In the genomic region with DNA sequence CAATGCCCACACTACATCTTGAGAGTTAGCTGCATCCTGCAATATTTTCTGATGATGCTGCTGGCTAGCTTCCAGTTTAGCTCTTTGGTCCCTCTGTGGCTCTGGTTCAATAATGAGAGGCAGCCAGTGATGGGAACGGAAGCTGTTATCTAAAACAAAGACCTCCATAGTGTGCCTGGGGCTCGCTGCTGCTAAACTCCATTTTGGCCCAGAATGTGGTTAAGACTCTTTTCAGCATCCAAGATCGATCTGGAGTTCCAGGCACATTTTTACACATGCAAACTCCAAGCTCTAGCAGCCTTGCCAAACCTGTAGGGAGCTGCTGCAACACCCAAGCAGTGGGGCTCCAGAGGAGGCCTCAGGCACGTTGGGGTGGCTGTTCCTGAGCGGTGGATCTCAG, we compare ENCODE assay signal across 14 mouse cellular contexts.
DNase-seq lines count a peak whose midpoint lies in the region; ATAC-seq lines count a peak whose summit lies in the region.
"Had no signal": no experiment of that assay in that cellular context is flagged by ENCODE, and none has a peak within 500 bp of the region (broad histone marks: within the 10 kb centered on the region; RNA-seq: fewer than 3 reads in every experiment).

No protein-coding gene starts in this region.

- no peaks in the 10 kb centered on the region for H3K36me3 ChIP-seq in kidney, embryonic 15.5 days
- no peaks in the 10 kb centered on the region for H3K36me3 ChIP-seq in midbrain, embryonic 16.5 days (ENCODE audit: control insufficient read depth, insufficient read depth, low read length)
- H3K36me3 ChIP-seq in midbrain, embryonic 15.5 days (replicated peaks) = no peaks in the 10 kb centered on the region
- H3K36me3 ChIP-seq: embryonic facial prominence, embryonic 10.5 days; liver, embryonic 13.5 days had no signal

- no peak overlapping the region for H3K9ac ChIP-seq in kidney, embryonic 15.5 days
- no peak overlapping the region for H3K9ac ChIP-seq in midbrain, embryonic 16.5 days (ENCODE audit: low read depth, low read length)
- H3K9ac ChIP-seq in midbrain, embryonic 15.5 days = no peak overlapping the region
- H3K9ac ChIP-seq: liver, embryonic 13.5 days had no signal

- H3K4me3 ChIP-seq in kidney, embryonic 15.5 days (replicated peaks) = no peak overlapping the region
- no peak overlapping the region for H3K4me3 ChIP-seq in midbrain, embryonic 16.5 days (ENCODE audit: low read depth, low read length)
- H3K4me3 ChIP-seq in midbrain, embryonic 15.5 days = no peak overlapping the region
- H3K4me3 ChIP-seq: embryonic facial prominence, embryonic 10.5 days; liver, embryonic 13.5 days; megakaryocyte, embryonic 14.5 days had no signal

- 62% methylated on average over 5 of the region's 5 CpGs for WGBS in kidney, embryonic 15.5 days
- 51% methylated on average over 5 of the region's 5 CpGs for WGBS in midbrain, embryonic 16.5 days
- 52% methylated on average over 5 of the region's 5 CpGs for WGBS in midbrain, embryonic 15.5 days

- peak; percentile 21 for DNase-seq in cerebellum, adult 9-10 months
- no peak for DNase-seq in cerebellum, adult 11-12 months
- no peak for DNase-seq in kidney, adult 18-20 months
- DNase-seq in telencephalon, adult 2 months (ENCODE audit: low read depth, low spot score) = peak; percentile 68
- DNase-seq in thymus, postnatal 4 days = no peak
- DNase-seq: cerebellum, adult 11 months; kidney, postnatal 4 days; liver, embryonic 13.5 days; thymus, adult 18-20 months had no signal

- H3K4me1 ChIP-seq in kidney, embryonic 15.5 days = peaks cover 31% of the 10 kb centered on the region
- H3K4me1 ChIP-seq in midbrain, embryonic 16.5 days (ENCODE audit: control insufficient read depth, insufficient read depth, low read length) = peaks cover 14% of the 10 kb centered on the region
- peaks cover 19% of the 10 kb centered on the region for H3K4me1 ChIP-seq in midbrain, embryonic 15.5 days
- H3K4me1 ChIP-seq: liver, embryonic 13.5 days had no signal

- ATAC-seq in kidney, embryonic 15.5 days (replicated peaks; ENCODE audit: low FRiP score) = no peak
- no peak for ATAC-seq in midbrain, embryonic 16.5 days
- ATAC-seq in midbrain, embryonic 15.5 days (replicated peaks) = no peak

- no peaks in the 10 kb centered on the region for H3K9me3 ChIP-seq in kidney, embryonic 15.5 days (replicated peaks)
- no peaks in the 10 kb centered on the region for H3K9me3 ChIP-seq in midbrain, embryonic 16.5 days (replicated peaks; ENCODE audit: control insufficient read depth, low read length, poor library complexity, severe bottlenecking)
- no peaks in the 10 kb centered on the region for H3K9me3 ChIP-seq in midbrain, embryonic 15.5 days
- H3K9me3 ChIP-seq: embryonic facial prominence, embryonic 10.5 days; liver, embryonic 13.5 days; megakaryocyte, embryonic 14.5 days had no signal

- no peaks in the 10 kb centered on the region for H3K27me3 ChIP-seq in kidney, embryonic 15.5 days
- no peaks in the 10 kb centered on the region for H3K27me3 ChIP-seq in midbrain, embryonic 16.5 days (ENCODE audit: control insufficient read depth, insufficient read depth, low read depth, low read length)
- H3K27me3 ChIP-seq in midbrain, embryonic 15.5 days (replicated peaks) = no peaks in the 10 kb centered on the region
- H3K27me3 ChIP-seq: liver, embryonic 13.5 days; megakaryocyte, embryonic 14.5 days had no signal

- H3K4me2 ChIP-seq in kidney, embryonic 15.5 days = no peak overlapping the region
- H3K4me2 ChIP-seq in midbrain, embryonic 16.5 days (ENCODE audit: low read length) = no peak overlapping the region
- no peak overlapping the region for H3K4me2 ChIP-seq in midbrain, embryonic 15.5 days
- H3K4me2 ChIP-seq: liver, embryonic 13.5 days had no signal

- H3K27ac ChIP-seq in kidney, embryonic 15.5 days = 0 out of 2 replicates have a peak overlapping the region, but pooled peaks have one; percentile 32
- H3K27ac ChIP-seq in midbrain, embryonic 16.5 days (ENCODE audit: low read length) = peak overlapping the region; percentile 40; the same call in 1 of the 2 replicates
- H3K27ac ChIP-seq in midbrain, embryonic 15.5 days = no peak overlapping the region
- H3K27ac ChIP-seq: embryonic facial prominence, embryonic 10.5 days; liver, embryonic 13.5 days had no signal

Comparison
In these comparisons a context has a peak if more than half of its experiments do, and no peak if none do; other contexts are left out.
1. DNase-seq: peak in cerebellum, adult 9-10 months (single experiment) and telencephalon, adult 2 months (single experiment); none in cerebellum, adult 11-12 months (single experiment), kidney, adult 18-20 months (single experiment) and thymus, postnatal 4 days (single experiment).